In the genomic region with DNA sequence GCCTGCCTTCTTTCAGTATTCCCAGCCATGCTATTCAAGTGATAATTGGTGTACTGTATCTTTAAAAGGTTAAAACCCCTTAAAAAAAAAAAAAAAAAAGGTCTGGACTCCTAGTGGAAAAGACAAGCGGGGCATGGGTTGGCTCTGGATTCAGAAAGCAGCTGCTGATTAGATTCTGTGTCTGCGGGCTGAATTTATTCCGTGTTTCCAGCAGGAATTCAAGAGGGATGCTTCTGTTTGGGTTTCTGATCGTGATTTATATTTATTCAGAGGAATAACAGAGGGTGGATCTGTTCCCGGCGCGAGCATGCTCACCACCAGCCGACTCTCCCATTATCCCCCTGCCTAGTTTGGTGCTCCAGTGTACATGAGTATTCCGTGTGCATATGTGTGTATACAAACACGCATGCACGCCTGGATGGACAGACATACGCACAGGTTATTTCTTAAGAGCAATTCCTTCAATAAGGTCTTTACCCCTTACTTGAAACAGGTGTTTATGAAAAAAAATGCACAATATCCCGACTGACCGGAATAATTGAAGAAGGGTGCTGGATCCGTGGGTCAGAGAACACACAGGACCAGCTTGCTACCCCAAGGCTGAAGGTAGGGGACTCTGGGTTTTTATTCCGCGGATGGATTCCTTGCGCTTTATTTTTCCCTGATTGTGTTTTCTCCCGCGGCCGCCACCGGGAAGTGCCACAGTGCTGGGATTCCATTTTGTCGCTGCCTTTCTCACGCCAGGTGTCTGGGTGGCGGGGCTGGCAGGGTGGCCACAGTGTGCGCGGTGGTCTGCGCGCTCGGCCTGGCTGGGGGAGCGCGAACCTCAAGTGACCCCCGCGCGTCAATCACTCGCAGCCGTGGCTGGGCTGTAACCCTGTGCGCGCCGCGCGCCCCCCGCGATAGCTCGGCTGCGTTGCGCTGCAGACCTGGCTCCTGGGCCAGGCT, we compare ENCODE assay signal across 8 mouse cellular contexts.
DNase-seq lines count a peak whose midpoint lies in the region; ATAC-seq and TF ChIP-seq lines count a peak whose summit lies in the region.

No protein-coding gene starts in this region.

- peak overlapping the region; percentile 56 for H3K9ac ChIP-seq in ES-Bruce4 (ENCODE audit: low read depth, poor library complexity, severe bottlenecking)
- no peak overlapping the region for H3K9ac ChIP-seq in embryonic facial prominence, embryonic 15.5 days
- H3K9ac ChIP-seq in hindbrain, embryonic 13.5 days, result peak overlapping the region; percentile 83
- H3K9ac ChIP-seq in midbrain, embryonic 16.5 days (ENCODE audit: low read depth, low read length), result peak overlapping the region; percentile 86

- 2% methylated on average over 47 of the region's 47 CpGs for WGBS in embryonic facial prominence, embryonic 15.5 days
- 2% methylated on average over 47 of the region's 47 CpGs for WGBS in hindbrain, embryonic 13.5 days
- WGBS in midbrain, embryonic 16.5 days, result under 1% methylated on average over 47 of the region's 47 CpGs

- peaks cover 5% of the 10 kb centered on the region for H3K4me1 ChIP-seq in ES-Bruce4 (ENCODE audit: control insufficient read depth, insufficient read depth, low read length)
- H3K4me1 ChIP-seq in embryonic facial prominence, embryonic 15.5 days, result peaks cover 13% of the 10 kb centered on the region
- peaks cover 39% of the 10 kb centered on the region for H3K4me1 ChIP-seq in hindbrain, embryonic 13.5 days (replicated peaks)
- peaks cover 35% of the 10 kb centered on the region for H3K4me1 ChIP-seq in midbrain, embryonic 16.5 days (ENCODE audit: control insufficient read depth, insufficient read depth, low read length)

- no peak overlapping the region for H3K27ac ChIP-seq in ES-Bruce4 (ENCODE audit: insufficient read depth, low read length)
- H3K27ac ChIP-seq in embryonic facial prominence, embryonic 15.5 days (replicated peaks), result no peak overlapping the region
- H3K27ac ChIP-seq in hindbrain, embryonic 13.5 days, result peak overlapping the region; percentile 91
- peak overlapping the region; percentile 92 for H3K27ac ChIP-seq in midbrain, embryonic 16.5 days (ENCODE audit: low read length)

- no peak for TF ChIP-seq EP300 in ES-Bruce4 (IDR thresholded peaks at IDR 0.05; ENCODE audit: insufficient read depth, low read depth, low read length)

- peak overlapping the region; percentile 59 for H3K4me3 ChIP-seq in ES-Bruce4 (ENCODE audit: low read depth, low read length)
- H3K4me3 ChIP-seq in embryonic facial prominence, embryonic 15.5 days (replicated peaks), result peak overlapping the region; percentile 48
- peak overlapping the region; percentile 63 for H3K4me3 ChIP-seq in hindbrain, embryonic 13.5 days
- H3K4me3 ChIP-seq in midbrain, embryonic 16.5 days (ENCODE audit: low read depth, low read length), result peak overlapping the region; percentile 71

- intact Hi-C loops in left cerebral cortex, postnatal 14 days (cut with DNase I), result loop anchor here (5.0 to 10.0 kb wide), 4 partner anchors 63 to 313 kb away; a partner anchor contains a TSS

- no peaks in the 10 kb centered on the region for H3K9me3 ChIP-seq in ES-Bruce4 (replicated peaks; ENCODE audit: control insufficient read depth, insufficient read depth, low read length, poor library complexity, severe bottlenecking)
- no peaks in the 10 kb centered on the region for H3K9me3 ChIP-seq in embryonic facial prominence, embryonic 15.5 days (replicated peaks)
- no peaks in the 10 kb centered on the region for H3K9me3 ChIP-seq in hindbrain, embryonic 13.5 days
- H3K9me3 ChIP-seq in midbrain, embryonic 16.5 days (replicated peaks; ENCODE audit: control insufficient read depth, low read length, poor library complexity, severe bottlenecking), result no peaks in the 10 kb centered on the region

- no peak for TF ChIP-seq POLR2A in ES-Bruce4 (IDR thresholded peaks at IDR 0.05; ENCODE audit: insufficient read depth, low read length)

- DNase-seq in ZHBTc4 (ENCODE audit: low read depth, low spot score), result peak; percentile 49
- DNase-seq in left cerebral cortex, postnatal 14 days (ENCODE audit: low spot score in 2 of 2), result peak; percentile 63 to 72
- no peak for DNase-seq in urinary bladder, adult 2 months (ENCODE audit: low spot score)
- no peak for DNase-seq in thymus, postnatal 25 days

- no peak for ATAC-seq in embryonic facial prominence, embryonic 15.5 days (ENCODE audit: insufficient number of reproducible peaks, low FRiP score, low TSS enrichment, low read depth)
- ATAC-seq in hindbrain, embryonic 13.5 days (ENCODE audit: low FRiP score), result peak; percentile 71
- ATAC-seq in midbrain, embryonic 16.5 days, result peak; percentile 80

- peak overlapping the region; percentile 85 for H3K4me2 ChIP-seq in embryonic facial prominence, embryonic 15.5 days (replicated peaks)
- peak overlapping the region; percentile 74 for H3K4me2 ChIP-seq in hindbrain, embryonic 13.5 days
- H3K4me2 ChIP-seq in midbrain, embryonic 16.5 days (ENCODE audit: low read length), result peak overlapping the region; percentile 74

- no peaks in the 10 kb centered on the region for H3K27me3 ChIP-seq in ES-Bruce4 (ENCODE audit: control insufficient read depth, insufficient read depth, low read length, poor library complexity, severe bottlenecking)
- H3K27me3 ChIP-seq in embryonic facial prominence, embryonic 15.5 days, result peaks cover 39% of the 10 kb centered on the region
- peaks cover 37% of the 10 kb centered on the region for H3K27me3 ChIP-seq in hindbrain, embryonic 13.5 days
- H3K27me3 ChIP-seq in midbrain, embryonic 16.5 days (ENCODE audit: control insufficient read depth, insufficient read depth, low read depth, low read length), result no peaks in the 10 kb centered on the region

- no peaks in the 10 kb centered on the region for H3K36me3 ChIP-seq in ES-Bruce4 (ENCODE audit: control insufficient read depth, insufficient read depth, low read length, poor library complexity, severe bottlenecking)
- no peaks in the 10 kb centered on the region for H3K36me3 ChIP-seq in embryonic facial prominence, embryonic 15.5 days
- H3K36me3 ChIP-seq in hindbrain, embryonic 13.5 days, result no peaks in the 10 kb centered on the region
- H3K36me3 ChIP-seq in midbrain, embryonic 16.5 days (ENCODE audit: control insufficient read depth, insufficient read depth, low read length), result no peaks in the 10 kb centered on the region

- TF ChIP-seq CTCF in ES-Bruce4 (IDR thresholded peaks at IDR 0.05; ENCODE audit: low read depth, low read length), result no peak

Comparison
In these comparisons a context has a peak if more than half of its experiments do, and no peak if none do; other contexts are left out.
1. H3K27ac ChIP-seq: peak in hindbrain, embryonic 13.5 days (single experiment) and midbrain, embryonic 16.5 days (single experiment); none in ES-Bruce4 (single experiment) and embryonic facial prominence, embryonic 15.5 days (single experiment).
2. DNase-seq: peak in ZHBTc4 (single experiment) and left cerebral cortex, postnatal 14 days (2 of 2); none in urinary bladder, adult 2 months (single experiment) and thymus, postnatal 25 days (single experiment).
3. Peak in every context shown above with its lines, with median percentiles within 50 percentile points of each other: H3K4me3 ChIP-seq and H3K4me2 ChIP-seq.